Mouse (Mus musculus) intestine, embryonic 14.5 days (tissue): ENCODE measurements around the gene Col18a1. TPM values are rescaled to one million over a fixed set of nuclear protein-coding genes. Genes with fewer than 3 reads are reported as not detected.

ENCODE experiments used
- ATAC-seq: fragments of 200-750 bp; cut with Nextera tagmentation; replicated peaks from 2 replicates; pipeline ENCODE4 v1.8.0; 2017; ENCODE audit warnings: low read depth, moderate number of reproducible peaks, moderate TSS enrichment, moderate library complexity; ENCODE audit not compliant: low FRiP score, low TSS enrichment
- DNase-seq: peaks from one replicate; pipeline ENCODE4 v3.0.0-alpha.2; 2018; ENCODE audit warnings: low spot score
- H3K27ac ChIP-seq: fragments of 300-500 bp; sonication (generic); 2 replicates; pipeline ENCODE4 v1.5.1; 2014; ENCODE audit warnings: low read depth, mild to moderate bottlenecking, control low read depth
- H3K27me3 ChIP-seq: fragments of 300-500 bp; sonication (generic); replicated peaks from 2 replicates; pipeline ENCODE4 v1.6.1; 2014; ENCODE audit warnings: low read length, control low read depth; ENCODE audit not compliant: control insufficient read depth, insufficient read depth
- H3K36me3 ChIP-seq: fragments of 300-500 bp; sonication (generic); 2 replicates; pipeline ENCODE4 v1.6.1; 2014; ENCODE audit warnings: low read length, control low read depth; ENCODE audit not compliant: control insufficient read depth, insufficient read depth
- H3K4me1 ChIP-seq: fragments of 300-500 bp; sonication (generic); replicated peaks from 2 replicates; pipeline ENCODE4 v1.6.1; 2014; ENCODE audit warnings: low read length, control low read depth, mixed read lengths; ENCODE audit not compliant: control insufficient read depth, insufficient read depth
- H3K4me2 ChIP-seq: fragments of 300-500 bp; sonication (generic); 2 replicates; pipeline ENCODE4 v1.6.1; 2014; ENCODE audit warnings: low read length
- H3K4me3 ChIP-seq: fragments of 300-500 bp; sonication (generic); 2 replicates; pipeline ENCODE4 v1.5.1; 2014; ENCODE audit warnings: low read depth, low read length, control low read depth, mixed read lengths
- H3K9ac ChIP-seq: fragments of 300-500 bp; sonication (generic); 2 replicates; pipeline ENCODE4 v1.6.1; 2014; ENCODE audit warnings: mild to moderate bottlenecking, low read length
- H3K9me3 ChIP-seq: fragments of 300-500 bp; sonication (generic); 2 replicates; pipeline ENCODE4 v1.6.1; 2016; ENCODE audit warnings: low read length, control low read depth; ENCODE audit not compliant: control insufficient read depth
- WGBS: fragments of 180-500 bp; shearing (Covaris S2); extraction: QIAGEN DNeasy Blood & Tissue Kit; methylation state at CpG from one replicate; pipeline ENCODE4 v1.1.7; 2014; 5-methylcytosine and 5-hydroxymethylcytosine counted together
- polyA plus RNA-seq: library from polyadenylated mRNA; unstranded; fragments of >200 nt; fragmentation: Nextera tagmentation; extraction: Ambion mirVana; gene quantifications from 2 replicates; pipeline ENCODE4 v1.2.1, GENCODE M21; 2014

Gene Col18a1
- polyA plus RNA-seq, 1 experiment from 2014 or later, result 58.2 TPM

DNA sequence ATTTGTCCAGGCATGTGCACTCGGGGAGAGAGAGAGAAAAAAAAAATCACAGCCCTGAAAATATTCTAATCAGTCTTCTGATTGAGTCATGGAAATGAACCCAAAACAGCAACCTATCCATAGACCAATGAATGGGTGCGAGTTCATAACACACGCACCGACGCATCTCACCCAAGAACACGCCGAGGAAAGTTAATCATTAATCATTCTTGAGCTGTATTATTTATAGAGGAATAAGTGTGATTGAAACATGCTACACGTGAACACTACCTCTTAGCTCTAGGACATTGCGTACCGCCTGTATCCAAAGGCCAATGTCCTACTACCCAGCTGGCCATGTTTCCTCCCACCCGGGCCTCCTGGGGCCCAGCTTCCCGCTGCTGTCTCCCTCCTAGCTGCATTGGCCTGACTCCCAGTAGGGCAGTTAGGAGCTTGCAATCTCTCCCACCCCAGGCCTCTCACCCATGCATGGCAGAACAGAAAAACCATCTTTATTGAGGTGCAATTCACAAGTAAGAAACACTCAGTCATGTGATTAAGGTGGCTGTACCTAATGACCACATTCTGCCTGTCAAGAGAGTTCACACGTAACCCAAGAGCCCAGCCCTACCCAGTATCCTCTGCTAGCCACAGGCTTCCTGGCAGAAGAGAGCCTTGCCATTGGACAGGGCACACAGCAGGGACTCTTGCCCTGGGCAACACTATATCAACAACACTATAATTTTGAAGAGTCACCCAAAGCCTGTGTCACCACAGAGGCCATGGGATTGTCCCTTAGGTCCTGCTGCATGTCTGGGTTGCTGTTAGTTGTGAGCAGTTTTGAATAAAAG, 143.8 kb downstream of the Col18a1 start:
- H3K9me3 ChIP-seq, result no peaks in the 10 kb centered on the region
- ATAC-seq (no peak), DNase-seq (no peak)
- no peak overlapping the region for H3K27ac ChIP-seq
- H3K27me3 ChIP-seq, result no peaks in the 10 kb centered on the region
- H3K9ac ChIP-seq, result no peak overlapping the region
- no peak overlapping the region for H3K4me3 ChIP-seq
- H3K4me2 ChIP-seq, result no peak overlapping the region
- no peaks in the 10 kb centered on the region for H3K4me1 ChIP-seq
- no peaks in the 10 kb centered on the region for H3K36me3 ChIP-seq
- 80% methylated on average over 13 of the region's 13 CpGs for WGBS

DNA sequence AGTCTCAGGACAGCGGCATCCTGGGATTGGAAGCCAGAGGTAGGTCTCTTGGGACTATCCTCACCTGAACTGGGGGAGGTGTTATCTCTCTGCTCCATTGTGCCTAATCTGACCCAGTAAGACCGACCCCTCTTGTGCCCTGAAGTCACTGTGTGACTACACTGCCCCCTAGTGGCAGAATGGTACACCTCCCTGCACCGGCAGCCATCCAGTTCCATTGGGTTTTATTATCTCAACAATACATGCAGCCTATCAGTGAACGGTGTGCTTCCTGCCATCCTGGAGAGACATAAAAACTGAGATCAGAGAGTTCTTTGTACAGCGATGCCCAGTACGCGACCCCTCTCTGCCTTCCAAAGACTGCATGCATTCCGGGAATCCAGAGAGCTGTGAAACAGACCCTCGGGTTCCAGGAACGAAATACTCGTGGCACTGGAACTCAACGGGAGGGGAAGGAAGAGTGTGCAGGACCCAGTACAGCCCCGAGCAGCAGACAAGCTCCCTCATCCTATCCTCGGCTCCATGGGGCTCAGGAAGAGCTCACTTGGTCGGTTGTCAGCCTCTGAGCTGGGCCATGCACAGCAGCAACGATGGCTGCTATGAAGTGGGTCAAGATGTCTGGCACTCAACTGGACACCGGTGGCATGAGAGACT, 144.8 kb downstream of the Col18a1 start:
- H3K27me3 ChIP-seq, result no peaks in the 10 kb centered on the region
- DNase-seq (peak; percentile 88), ATAC-seq (peak; percentile 55; the same call in 1 of the 2 replicates)
- no peak overlapping the region for H3K9ac ChIP-seq
- H3K4me1 ChIP-seq, result no peaks in the 10 kb centered on the region
- 28% methylated on average over 17 of the region's 17 CpGs for WGBS
- H3K27ac ChIP-seq, result no peak overlapping the region
- peak overlapping the region; percentile 37 for H3K4me2 ChIP-seq
- no peaks in the 10 kb centered on the region for H3K9me3 ChIP-seq
- H3K4me3 ChIP-seq, result no peak overlapping the region; the same call in 1 of the 2 replicates
- no peaks in the 10 kb centered on the region for H3K36me3 ChIP-seq

DNA sequence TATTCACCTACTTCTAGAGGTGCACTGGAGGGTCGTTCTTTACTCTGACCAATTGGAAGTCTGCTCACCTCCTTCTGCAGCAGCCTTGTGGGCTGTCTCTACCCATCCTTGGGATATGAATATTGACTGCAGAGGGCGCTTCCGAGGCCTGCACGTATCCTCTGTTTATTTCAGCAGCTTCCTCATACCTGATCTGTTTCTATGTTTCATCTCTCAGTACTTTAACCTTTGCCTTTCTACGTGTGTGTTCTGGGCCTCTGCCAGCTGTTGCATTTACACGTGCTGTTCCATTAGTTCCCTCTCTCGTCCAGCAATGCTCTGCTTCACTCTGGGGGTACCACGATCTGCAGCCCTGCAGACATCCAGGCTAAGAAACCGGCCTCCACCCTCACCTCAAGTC, 148.7 kb downstream of the Col18a1 start:
- no peak overlapping the region for H3K4me2 ChIP-seq
- H3K9ac ChIP-seq, result no peak overlapping the region
- no peaks in the 10 kb centered on the region for H3K36me3 ChIP-seq
- H3K27ac ChIP-seq, result no peak overlapping the region
- H3K4me3 ChIP-seq, result no peak overlapping the region
- no peaks in the 10 kb centered on the region for H3K4me1 ChIP-seq
- H3K9me3 ChIP-seq, result no peaks in the 10 kb centered on the region
- 36% methylated on average over 9 of the region's 9 CpGs for WGBS
- no peaks in the 10 kb centered on the region for H3K27me3 ChIP-seq
- no peak for ATAC-seq
- DNase-seq, result no peak

DNA sequence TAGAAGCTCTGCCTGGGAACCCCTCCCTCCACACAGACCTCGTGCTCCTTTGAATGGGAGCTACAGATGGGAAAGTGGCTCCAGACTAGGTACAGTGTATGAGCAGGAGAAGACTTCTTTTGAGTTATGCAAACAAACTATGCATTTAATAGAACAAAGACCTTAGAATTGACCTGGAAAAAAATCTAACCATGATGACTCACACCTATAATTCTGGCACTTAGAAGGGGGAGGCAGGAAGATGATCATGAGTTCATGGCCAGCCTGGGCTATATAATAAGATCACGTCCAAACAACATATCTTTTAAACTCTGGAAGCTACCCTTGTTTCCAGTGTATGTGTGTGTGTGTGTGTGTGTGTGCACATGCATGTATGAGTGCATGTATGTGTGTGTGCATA, 149.3 kb downstream of the Col18a1 start:
- Histone ChIP-seq H3K9me3 (no peaks in the 10 kb centered on the region), H3K4me3 (no peak overlapping the region), H3K27ac (no peak overlapping the region), H3K36me3 (no peaks in the 10 kb centered on the region), H3K27me3 (no peaks in the 10 kb centered on the region), H3K4me1 (no peaks in the 10 kb centered on the region), H3K9ac (no peak overlapping the region), H3K4me2 (no peak overlapping the region)
- WGBS, result 79% methylated on average over 2 of the region's 2 CpGs
- no peak for DNase-seq
- ATAC-seq, result no peak

DNA sequence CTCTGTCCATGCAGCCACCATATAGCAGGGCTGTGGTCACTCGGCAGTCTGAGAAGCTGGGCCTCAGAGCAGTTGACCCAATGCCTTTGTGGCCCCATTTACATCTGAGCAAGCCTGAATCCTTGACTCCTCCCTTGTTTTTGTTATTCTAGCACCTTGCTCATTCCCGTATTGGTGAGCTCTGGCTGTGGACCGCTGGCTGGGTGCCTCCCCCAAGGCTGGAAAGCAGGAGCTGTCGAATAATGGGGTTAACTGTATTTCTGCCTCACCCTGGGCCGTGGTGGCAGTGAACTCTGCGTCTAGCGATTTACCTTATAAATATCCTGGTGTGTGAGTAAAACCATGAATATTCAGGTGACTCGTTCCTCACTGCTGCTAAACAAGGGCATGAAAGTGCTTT, 149.8 kb downstream of the Col18a1 start:
- ATAC-seq (no peak), DNase-seq (no peak)
- no peak overlapping the region for H3K27ac ChIP-seq
- H3K4me3 ChIP-seq, result no peak overlapping the region
- no peaks in the 10 kb centered on the region for H3K36me3 ChIP-seq
- 39% methylated on average over 8 of the region's 8 CpGs for WGBS
- no peak overlapping the region for H3K4me2 ChIP-seq
- H3K27me3 ChIP-seq, result no peaks in the 10 kb centered on the region
- no peak overlapping the region for H3K9ac ChIP-seq
- no peaks in the 10 kb centered on the region for H3K9me3 ChIP-seq
- H3K4me1 ChIP-seq, result no peaks in the 10 kb centered on the region

DNA sequence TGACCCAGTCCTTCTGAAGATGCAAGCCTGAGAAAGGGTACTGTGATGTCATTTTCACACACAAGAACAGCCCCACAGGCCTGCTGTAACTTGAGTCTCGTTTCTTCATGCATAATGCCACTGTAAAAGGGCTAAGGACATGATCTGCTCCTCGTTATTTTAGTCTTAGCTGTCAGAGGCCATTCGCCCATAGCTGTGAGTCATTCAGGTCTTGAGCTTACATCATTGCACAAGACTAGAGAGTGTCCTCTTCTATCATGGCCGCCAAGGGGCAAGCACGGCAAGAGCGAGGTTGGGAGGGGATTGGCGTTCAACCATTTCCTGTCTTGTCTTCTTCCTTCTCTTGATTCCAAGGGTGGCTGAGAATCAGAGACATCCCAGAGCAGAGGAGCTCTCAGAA, 150.3 kb downstream of the Col18a1 start:
- no peak for DNase-seq

DNA sequence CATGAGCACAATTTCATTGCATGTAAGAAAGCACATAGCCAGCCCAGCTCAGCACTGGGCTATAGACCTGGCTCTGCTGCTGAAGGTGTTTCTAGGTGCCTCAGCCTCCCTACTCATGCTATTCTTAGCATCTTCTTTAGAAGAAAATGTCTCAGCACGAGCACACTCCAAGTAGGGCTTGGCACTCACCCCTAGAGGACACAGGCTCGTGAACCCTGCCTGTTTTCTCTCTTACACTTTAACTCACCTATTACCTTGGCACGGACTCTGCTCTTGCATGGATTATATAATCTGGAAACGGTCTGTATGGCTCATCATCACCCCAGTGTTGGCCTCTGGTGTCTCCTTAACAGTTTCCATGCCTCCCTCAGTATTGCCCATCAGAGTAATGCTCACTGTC, 154.7 kb downstream of the Col18a1 start:
- H3K4me2 ChIP-seq, result no peak overlapping the region
- no peak overlapping the region for H3K4me3 ChIP-seq
- no peak overlapping the region for H3K9ac ChIP-seq
- H3K27ac ChIP-seq, result no peak overlapping the region
- DNase-seq (no peak), ATAC-seq (no peak)
- H3K4me1 ChIP-seq, result peaks cover 10% of the 10 kb centered on the region
- H3K27me3 ChIP-seq, result no peaks in the 10 kb centered on the region
- H3K36me3 ChIP-seq, result no peaks in the 10 kb centered on the region
- no peaks in the 10 kb centered on the region for H3K9me3 ChIP-seq
- WGBS, result 85% methylated on average over 4 of the region's 4 CpGs

More for the DNA sequence above, 150.3 kb downstream of the Col18a1 start:
- Histone ChIP-seq H3K27ac (no peak overlapping the region), H3K27me3 (no peaks in the 10 kb centered on the region), H3K9me3 (no peaks in the 10 kb centered on the region), H3K4me3 (no peak overlapping the region), H3K4me2 (no peak overlapping the region), H3K36me3 (no peaks in the 10 kb centered on the region), H3K9ac (no peak overlapping the region), H3K4me1 (no peaks in the 10 kb centered on the region)
- WGBS, result 81% methylated on average over 7 of the region's 7 CpGs
- ATAC-seq, result no peak

DNA sequence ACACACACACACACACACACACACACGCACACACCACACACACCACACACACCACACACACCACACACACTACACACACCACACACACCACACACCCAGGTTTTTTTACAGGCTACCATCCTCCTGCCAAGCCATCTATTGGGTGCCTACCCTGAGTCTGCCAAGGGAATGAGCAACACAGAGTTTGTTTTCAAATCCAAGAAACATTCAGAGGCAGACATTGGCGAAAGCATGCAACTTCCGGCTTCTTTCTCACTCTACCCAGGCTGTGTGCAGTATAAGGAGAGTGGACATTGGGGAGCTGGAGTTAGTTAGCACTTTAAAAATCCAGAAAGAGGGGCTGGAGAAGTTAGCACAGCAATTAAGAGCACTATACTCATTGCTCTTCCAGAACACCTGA, 157.7 kb downstream of the Col18a1 start:
- no peak overlapping the region for H3K4me3 ChIP-seq
- 79% methylated on average over 3 of the region's 3 CpGs for WGBS
- no peaks in the 10 kb centered on the region for H3K36me3 ChIP-seq
- no peaks in the 10 kb centered on the region for H3K9me3 ChIP-seq
- peak overlapping the region; percentile 54; the same call in 1 of the 2 replicates for H3K27ac ChIP-seq
- H3K4me1 ChIP-seq, result peaks cover 10% of the 10 kb centered on the region
- no peak for ATAC-seq
- no peak for DNase-seq
- no peak overlapping the region for H3K9ac ChIP-seq
- H3K4me2 ChIP-seq, result no peak overlapping the region
- no peaks in the 10 kb centered on the region for H3K27me3 ChIP-seq
